Mouse (Mus musculus) CH12.LX (cell line): Measurements from ENCODE around the gene Pdk4.

Experiments
- CTCF ChIP-seq, 2 experiments: IDR thresholded peaks in 1 of 2; conservative IDR thresholded peaks in 1 of 2; 2 replicates each; pipeline ENCODE4 v1.5.1; 2011 to 2012; ENCODE audit warnings: low read depth in 2 of 2, low read length in 2 of 2, improper control_type of control experiment in 1 of 2, inconsistent platforms in 1 of 2, mild to moderate bottlenecking in 1 of 2, moderate library complexity in 1 of 2
- ELF1 ChIP-seq: IDR thresholded peaks from 2 replicates; pipeline ENCODE4 v1.6.1; 2014; ENCODE audit warnings: low read depth, mild to moderate bottlenecking, inconsistent platforms, low read length, improper control_type of control experiment
- MAFK ChIP-seq: IDR thresholded peaks from 2 replicates; pipeline ENCODE4 v1.6.1; 2011; ENCODE audit warnings: low read length, improper control_type of control experiment; ENCODE audit not compliant: insufficient replicate concordance
- POLR2A ChIP-seq: IDR thresholded peaks from 2 replicates; pipeline ENCODE4 v1.6.1; 2011; ENCODE audit warnings: low read depth, mild to moderate bottlenecking, improper control_type of control experiment, low read length
- POLR2AphosphoS2 ChIP-seq: IDR thresholded peaks from 2 replicates; pipeline ENCODE4 v1.6.1; 2011; ENCODE audit warnings: low read depth, low read length, improper control_type of control experiment
- SIN3A ChIP-seq: IDR thresholded peaks from 2 replicates; pipeline ENCODE4 v1.6.1; 2012; ENCODE audit warnings: low read length, improper control_type of control experiment, inconsistent platforms
- TCF12 ChIP-seq: IDR thresholded peaks from 2 replicates; pipeline ENCODE4 v1.6.1; 2014; ENCODE audit warnings: low read depth, mild to moderate bottlenecking, inconsistent platforms, low read length, improper control_type of control experiment
- USF2 ChIP-seq: conservative IDR thresholded peaks from 2 replicates; pipeline ENCODE4 v1.6.1; 2011; ENCODE audit warnings: low read depth, low read length, improper control_type of control experiment

DNA sequence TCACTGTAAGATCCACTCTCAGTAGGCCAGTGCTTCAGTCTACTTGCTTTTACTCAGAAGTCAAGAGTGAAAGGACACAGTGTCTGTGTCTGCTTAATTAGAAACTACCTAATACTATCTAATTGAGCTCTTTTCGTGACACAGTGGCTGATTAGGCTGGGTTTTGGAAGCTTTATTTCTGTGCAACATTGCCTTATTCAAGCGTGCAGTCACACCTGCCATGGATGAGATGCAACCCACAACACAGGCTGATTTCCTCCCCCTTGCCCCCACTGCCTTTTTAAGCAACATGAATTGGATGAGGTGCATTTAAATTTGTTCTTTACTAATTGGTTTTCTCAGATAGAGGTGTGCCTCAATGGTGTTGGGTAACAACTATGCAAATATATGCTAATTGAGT is 62.2 kb downstream of the Pdk4 start:
- TF ChIP-seq CTCF (conservative IDR thresholded peaks at IDR 0.05 in 1 of 2, IDR thresholded peaks at IDR 0.05 in 1 of 2; ENCODE audit: low read depth in 2 of 2, low read length in 2 of 2) (no peak), SIN3A (no peak), ELF1 (no peak), MAFK (no peak), POLR2A (no peak), POLR2AphosphoS2 (no peak), TCF12 (no peak), USF2 (no peak)
